Mouse (Mus musculus) hindbrain, embryonic 11.5 days (tissue): ENCODE measurements around the gene Rad9a. TPM values are rescaled to one million over a fixed set of nuclear protein-coding genes. Genes with fewer than 3 reads are reported as not detected.
A peak's percentile ranks its signal among the peaks of the same experiment; 100 is the strongest.

Experiments
- ATAC-seq: fragments of 200-750 bp; cut with Nextera tagmentation; 2 replicates; pipeline ENCODE4 v1.8.0; 2017; ENCODE audit warnings: mild to moderate bottlenecking, moderate TSS enrichment, moderate library complexity; ENCODE audit not compliant: low FRiP score
- DNase-seq: peaks from one replicate; pipeline ENCODE4 v3.0.0-alpha.2; 2015; ENCODE audit warnings: low spot score
- H3K27ac ChIP-seq: fragments of 300-500 bp; sonication (generic); 2 replicates; pipeline ENCODE4 v1.5.1; 2014; ENCODE audit warnings: mild to moderate bottlenecking, low read depth, low read length
- H3K27me3 ChIP-seq: fragments of 300-500 bp; sonication (generic); 2 replicates; pipeline ENCODE4 v1.6.1; 2014; ENCODE audit warnings: mild to moderate bottlenecking, low read length, moderate library complexity, mixed read lengths; ENCODE audit not compliant: control insufficient read depth, insufficient read depth
- H3K36me3 ChIP-seq: fragments of 300-500 bp; sonication (generic); 2 replicates; pipeline ENCODE4 v1.6.1; 2014; ENCODE audit warnings: mild to moderate bottlenecking, low read length, moderate library complexity, mixed read lengths; ENCODE audit not compliant: control insufficient read depth, insufficient read depth
- H3K4me1 ChIP-seq: fragments of 300-500 bp; sonication (generic); replicated peaks from 2 replicates; pipeline ENCODE4 v1.6.1; 2014; ENCODE audit warnings: low read length, mixed read lengths; ENCODE audit not compliant: control insufficient read depth, insufficient read depth
- H3K4me2 ChIP-seq: fragments of 300-500 bp; sonication (generic); replicated peaks from 2 replicates; pipeline ENCODE4 v1.6.1; 2014; ENCODE audit warnings: mild to moderate bottlenecking, low read depth, low read length
- H3K4me3 ChIP-seq: fragments of 300-500 bp; sonication (generic); 2 replicates; pipeline ENCODE4 v1.5.1; 2014; ENCODE audit warnings: low read depth, low read length
- H3K9ac ChIP-seq: fragments of 300-500 bp; sonication (generic); 2 replicates; pipeline ENCODE4 v1.6.1; 2014; ENCODE audit warnings: low read depth, low read length
- H3K9me3 ChIP-seq: fragments of 300-500 bp; sonication (generic); 2 replicates; pipeline ENCODE4 v1.6.1; 2016; ENCODE audit warnings: low read length; ENCODE audit not compliant: control insufficient read depth
- WGBS: fragments of 180-500 bp; shearing (Covaris S2); extraction: QIAGEN DNeasy Blood & Tissue Kit; methylation state at CpG from one replicate; pipeline ENCODE4 v1.1.7; 2014; 5-methylcytosine and 5-hydroxymethylcytosine counted together
- polyA plus RNA-seq: library from polyadenylated mRNA; unstranded; fragments of >200 nt; fragmentation: Nextera tagmentation; extraction: Ambion mirVana; gene quantifications from 2 replicates; pipeline ENCODE4 v1.2.1, GENCODE M21; 2014

Rad9a gene
- polyA plus RNA-seq, 1 experiment from 2014 or later, result 42.1 TPM

DNA sequence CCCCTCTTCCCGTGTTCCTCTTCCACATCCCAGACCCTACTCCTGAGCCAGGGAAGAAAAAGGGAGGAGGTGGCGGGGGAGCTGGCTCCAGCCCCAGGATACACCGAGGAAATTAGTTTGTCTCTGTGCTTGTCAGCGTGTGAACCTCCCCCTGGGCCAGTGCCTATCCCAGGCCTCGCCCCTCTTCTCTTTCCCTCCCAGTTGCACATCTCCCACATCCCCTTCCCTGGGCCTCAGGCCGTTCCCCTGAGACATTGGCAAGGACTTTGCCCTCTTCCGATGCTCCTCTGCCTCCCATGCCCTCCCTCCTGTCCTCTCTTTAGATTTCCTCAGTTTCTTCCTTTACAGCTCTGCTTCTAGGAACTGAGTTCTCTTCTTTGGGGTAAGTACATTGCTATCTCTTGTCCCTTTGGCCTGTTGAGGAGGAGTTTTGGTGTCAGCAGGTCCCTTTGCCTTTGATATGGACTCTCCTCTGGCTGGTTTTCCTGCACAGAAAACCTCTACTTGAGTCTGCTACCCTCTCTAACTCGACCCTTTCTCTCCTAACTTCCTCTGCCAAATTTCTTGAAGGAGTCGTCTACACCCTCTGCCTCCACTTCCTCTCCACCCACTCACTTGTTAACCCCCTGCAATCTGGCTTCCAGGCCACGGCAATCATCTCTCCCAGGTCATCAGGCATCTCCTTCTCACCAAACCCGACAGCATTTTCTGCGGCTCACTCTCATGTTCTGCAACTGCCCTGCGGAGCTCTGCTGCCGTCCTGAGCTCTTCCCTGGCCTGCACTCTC is 19.7 kb upstream of the Rad9a start:
- Histone ChIP-seq H3K9me3 (no peaks in the 10 kb centered on the region), H3K9ac (0 out of 2 replicates have a peak overlapping the region, but pooled peaks have one; percentile 11), H3K4me2 (no peak overlapping the region), H3K27ac (no peak overlapping the region), H3K4me3 (no peak overlapping the region), H3K27me3 (peaks cover 8% of the 10 kb centered on the region), H3K36me3 (no peaks in the 10 kb centered on the region), H3K4me1 (no peaks in the 10 kb centered on the region)
- no peak for DNase-seq
- ATAC-seq, result no peak
- WGBS, result 48% methylated on average over 14 of the region's 14 CpGs

- H3K9me3 ChIP-seq, result no peaks in the 10 kb centered on the region
- H3K27ac ChIP-seq, result no peak overlapping the region
- H3K27me3 ChIP-seq, result peaks cover 12% of the 10 kb centered on the region
- no peak overlapping the region for H3K4me2 ChIP-seq
- no peaks in the 10 kb centered on the region for H3K36me3 ChIP-seq
- H3K9ac ChIP-seq, result no peak overlapping the region
- ATAC-seq (no peak), DNase-seq (no peak)
- peaks cover 1% of the 10 kb centered on the region; the same call in 1 of the 2 replicates for H3K4me1 ChIP-seq
- WGBS, result 71% methylated on average over 4 of the region's 4 CpGs
- H3K4me3 ChIP-seq, result no peak overlapping the region
Measured at GRCm38 (mm10) chr19:4220416-4220815, 19.0 kb upstream of the Rad9a start.

DNA sequence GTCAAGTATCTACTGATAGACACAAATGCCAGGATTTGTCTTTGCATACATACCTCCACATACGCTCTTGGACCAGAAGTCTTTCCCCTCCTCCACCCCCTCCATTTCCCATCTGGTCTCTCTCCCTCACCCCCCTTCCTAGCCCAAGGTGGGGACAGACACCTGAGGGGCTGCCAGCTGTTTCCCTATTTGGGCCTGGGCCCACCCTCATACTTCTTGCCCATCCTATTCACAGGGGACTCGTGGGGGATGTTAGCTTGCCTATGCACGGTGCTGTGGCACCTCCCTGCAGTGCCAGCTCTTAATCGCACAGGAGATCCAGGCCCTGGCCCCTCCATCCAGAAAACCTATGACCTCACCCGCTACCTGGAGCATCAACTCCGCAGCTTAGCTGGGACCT is 18.5 kb upstream of the Rad9a start:
- no peak overlapping the region for H3K9ac ChIP-seq
- no peak for ATAC-seq
- H3K4me1 ChIP-seq, result peaks cover 3% of the 10 kb centered on the region; the same call in 1 of the 2 replicates
- no peak overlapping the region for H3K4me3 ChIP-seq
- 82% methylated on average over 6 of the region's 6 CpGs for WGBS
- H3K9me3 ChIP-seq, result no peaks in the 10 kb centered on the region
- H3K27me3 ChIP-seq, result peaks cover 16% of the 10 kb centered on the region
- no peak for DNase-seq
- H3K36me3 ChIP-seq, result no peaks in the 10 kb centered on the region
- no peak overlapping the region for H3K27ac ChIP-seq
- no peak overlapping the region for H3K4me2 ChIP-seq

DNA sequence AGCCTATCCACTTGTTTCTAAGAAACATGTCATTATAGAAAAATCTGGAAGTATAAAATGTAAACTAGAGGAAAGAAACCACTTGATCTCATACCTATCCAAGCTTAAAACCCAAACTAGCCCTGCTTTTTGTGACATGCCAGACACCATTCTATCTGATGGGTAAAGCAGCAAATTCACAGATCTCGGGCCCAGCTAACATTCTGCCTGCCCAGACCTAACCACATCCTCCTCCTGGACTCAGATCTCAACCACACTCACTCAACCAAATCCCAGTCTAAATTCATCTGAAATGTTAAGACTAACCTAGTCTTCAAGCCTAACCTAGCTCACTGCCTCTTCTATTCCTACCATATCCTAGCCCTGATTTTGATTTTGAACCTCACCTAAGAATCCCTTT is 17.3 kb upstream of the Rad9a start:
- WGBS, result 89% methylated on average over 1 of the region's 1 CpGs
- H3K27me3 ChIP-seq, result peaks cover 27% of the 10 kb centered on the region
- no peak for ATAC-seq

DNA sequence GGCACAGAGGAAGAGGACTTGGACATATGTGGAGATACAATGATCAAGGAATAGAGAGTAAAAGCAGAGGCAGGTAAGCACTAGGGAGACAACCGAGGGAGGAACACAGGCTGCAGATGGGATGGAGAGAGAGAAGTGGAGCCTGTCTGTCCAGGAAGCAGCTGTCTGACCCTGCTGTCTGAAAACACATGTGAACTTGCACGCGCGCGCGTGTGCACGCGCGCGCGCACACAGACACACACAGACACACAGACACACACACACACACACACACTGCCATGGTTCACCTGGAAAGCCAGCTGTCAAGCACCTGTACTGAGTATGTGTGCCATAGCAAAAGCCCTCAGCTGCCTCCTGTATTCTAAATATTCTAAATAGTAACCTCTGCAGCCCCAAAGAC is 16.8 kb upstream of the Rad9a start:
- peaks cover 31% of the 10 kb centered on the region for H3K27me3 ChIP-seq
- H3K4me1 ChIP-seq, result peaks cover 9% of the 10 kb centered on the region
- H3K4me2 ChIP-seq, result no peak overlapping the region
- no peak overlapping the region for H3K9ac ChIP-seq
- no peaks in the 10 kb centered on the region for H3K9me3 ChIP-seq
- DNase-seq, result no peak
- ATAC-seq, result no peak
- H3K4me3 ChIP-seq, result no peak overlapping the region
- H3K36me3 ChIP-seq, result no peaks in the 10 kb centered on the region
- WGBS, result 92% methylated on average over 11 of the region's 11 CpGs
- no peak overlapping the region for H3K27ac ChIP-seq

More for the DNA sequence above, 17.3 kb upstream of the Rad9a start:
- no peaks in the 10 kb centered on the region for H3K9me3 ChIP-seq
- H3K4me1 ChIP-seq, result peaks cover 9% of the 10 kb centered on the region
- no peak overlapping the region for H3K4me3 ChIP-seq
- no peaks in the 10 kb centered on the region for H3K36me3 ChIP-seq
- no peak overlapping the region for H3K27ac ChIP-seq
- H3K9ac ChIP-seq, result no peak overlapping the region
- no peak for DNase-seq
- no peak overlapping the region for H3K4me2 ChIP-seq

DNA sequence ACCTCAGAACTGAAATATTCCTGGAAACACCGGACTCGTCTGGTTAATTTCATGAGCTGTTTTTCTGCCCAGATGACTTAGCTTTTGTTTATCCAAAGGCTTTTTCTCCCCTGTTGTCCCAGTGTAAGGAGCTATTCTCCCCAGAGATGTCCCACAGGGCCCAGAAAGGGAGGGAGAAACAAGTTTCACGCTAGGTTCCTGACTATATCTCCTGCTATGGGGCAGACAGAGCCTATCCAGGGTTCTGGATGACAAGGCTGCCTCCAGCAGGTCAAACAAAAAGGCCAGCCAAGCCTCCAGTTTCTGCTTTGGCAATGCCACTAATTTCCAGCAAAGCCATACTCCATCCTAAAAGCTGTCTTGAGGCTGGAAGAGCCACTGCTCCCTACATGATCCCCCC is 16.4 kb upstream of the Rad9a start:
- Histone ChIP-seq H3K4me1 (peaks cover 10% of the 10 kb centered on the region), H3K27ac (no peak overlapping the region), H3K36me3 (no peaks in the 10 kb centered on the region), H3K9ac (no peak overlapping the region), H3K4me2 (no peak overlapping the region), H3K4me3 (no peak overlapping the region), H3K27me3 (peaks cover 35% of the 10 kb centered on the region), H3K9me3 (no peaks in the 10 kb centered on the region)
- no peak for DNase-seq
- WGBS, result 54% methylated on average over 3 of the region's 3 CpGs
- ATAC-seq, result no peak

- ATAC-seq, result no peak
- H3K27ac ChIP-seq, result no peak overlapping the region
- DNase-seq, result no peak
- H3K9ac ChIP-seq, result no peak overlapping the region
- no peaks in the 10 kb centered on the region for H3K9me3 ChIP-seq
- peaks cover 11% of the 10 kb centered on the region for H3K4me1 ChIP-seq
- 16% methylated on average over 4 of the region's 5 CpGs for WGBS
- H3K27me3 ChIP-seq, result peaks cover 42% of the 10 kb centered on the region
- no peak overlapping the region for H3K4me3 ChIP-seq
- no peaks in the 10 kb centered on the region for H3K36me3 ChIP-seq
- no peak overlapping the region for H3K4me2 ChIP-seq
Measured at GRCm38 (mm10) chr19:4217140-4217539, 15.7 kb upstream of the Rad9a start.

DNA sequence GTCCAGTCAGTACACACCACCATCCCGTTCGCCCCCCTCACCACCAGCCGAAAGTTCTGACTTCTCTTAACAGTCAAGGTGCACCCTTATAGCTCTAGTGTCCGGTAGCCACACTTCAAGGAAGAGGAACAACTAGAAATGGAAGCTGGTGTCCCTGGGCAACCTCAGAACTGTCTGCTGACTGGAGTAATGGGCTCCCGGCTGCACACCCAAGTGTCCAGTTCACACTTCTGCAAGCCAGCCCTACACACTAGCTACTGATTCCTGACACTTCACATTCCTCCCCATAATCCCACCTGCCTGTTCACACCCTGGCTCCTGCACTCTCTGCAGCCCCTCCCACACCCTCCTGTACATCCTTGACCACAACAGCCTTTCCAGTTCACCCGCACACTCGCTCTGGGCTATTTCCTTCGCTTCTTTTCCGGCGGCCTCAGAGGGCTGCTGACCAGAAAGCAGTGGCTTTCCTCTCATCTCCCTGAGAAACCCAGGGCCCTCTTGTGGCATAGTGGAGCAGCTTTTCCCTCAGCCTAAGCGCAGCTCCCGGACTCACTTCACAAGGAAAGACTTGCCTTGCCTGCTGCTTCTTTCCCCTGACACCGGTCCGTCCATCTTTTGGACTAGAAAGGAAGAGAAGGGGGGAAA is 14.7 kb upstream of the Rad9a start:
- Histone ChIP-seq H3K4me1 (peaks cover 11% of the 10 kb centered on the region), H3K27ac (no peak overlapping the region), H3K4me3 (no peak overlapping the region), H3K9me3 (no peaks in the 10 kb centered on the region), H3K36me3 (no peaks in the 10 kb centered on the region), H3K9ac (no peak overlapping the region), H3K4me2 (no peak overlapping the region), H3K27me3 (peaks cover 43% of the 10 kb centered on the region)
- 19% methylated on average over 14 of the region's 14 CpGs for WGBS
- DNase-seq, result peak; percentile 54
- peak; percentile 8; the same call in 1 of the 2 replicates for ATAC-seq

GRCm38 (mm10) chr19:4215451-4215840 is 14.0 kb upstream of the Rad9a start:
- H3K4me3 ChIP-seq, result peak overlapping the region; percentile 59
- DNase-seq (no peak), ATAC-seq (no peak)
- no peak overlapping the region for H3K27ac ChIP-seq
- peaks cover 11% of the 10 kb centered on the region for H3K4me1 ChIP-seq
- H3K9me3 ChIP-seq, result no peaks in the 10 kb centered on the region
- H3K27me3 ChIP-seq, result peaks cover 43% of the 10 kb centered on the region
- peak overlapping the region; percentile 72; the same call in 1 of the 2 replicates for H3K9ac ChIP-seq
- H3K36me3 ChIP-seq, result no peaks in the 10 kb centered on the region
- H3K4me2 ChIP-seq, result peak overlapping the region; percentile 100
- 2% methylated on average over 19 of the region's 21 CpGs for WGBS
